Mouse (Mus musculus) right cerebral cortex, postnatal 25 days (tissue): ENCODE measurements around the gene Rpl7a.

Experiments used
- DNase-seq: peaks from one replicate; pipeline ENCODE4 v3.0.0; 2022

Rpl7a gene

DNA sequence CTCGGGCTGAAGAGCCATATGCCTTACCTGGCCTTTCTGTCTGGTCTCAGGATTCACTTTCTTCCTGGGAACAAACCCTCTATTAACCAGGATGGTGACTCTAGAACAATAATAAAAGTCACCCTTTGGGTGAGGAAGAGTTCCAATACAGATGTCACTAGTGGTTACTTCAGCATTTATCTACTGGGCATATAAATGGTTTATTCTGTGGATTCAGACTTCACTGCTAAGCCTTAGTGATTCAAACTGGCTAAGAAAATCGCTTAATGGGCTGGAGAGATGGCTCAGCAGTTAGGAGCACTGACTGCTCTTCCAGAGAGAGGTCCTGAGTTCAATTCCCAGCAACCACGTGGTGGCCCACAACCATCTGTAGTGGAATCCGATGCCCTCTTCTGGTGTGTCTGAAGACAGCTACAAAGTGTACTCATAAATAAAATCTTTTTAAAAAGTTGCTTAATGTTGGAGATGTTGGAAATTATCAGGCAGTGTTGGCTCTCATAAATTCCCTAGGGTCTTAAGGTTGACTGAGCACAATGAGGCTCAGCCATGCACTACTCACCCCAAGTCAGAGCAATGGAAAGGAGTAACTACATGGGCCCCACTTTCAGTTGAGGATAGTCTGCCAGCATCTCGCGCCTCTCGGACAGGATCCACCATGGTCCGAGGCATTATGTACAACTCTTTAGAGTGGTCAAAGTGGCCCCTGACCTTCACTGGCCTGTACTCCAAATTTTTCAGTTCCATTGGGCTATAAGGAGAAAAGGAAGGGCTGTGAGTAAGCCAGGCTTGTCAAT, 3.8 kb downstream of the Rpl7a start:
- no peak for DNase-seq

DNA sequence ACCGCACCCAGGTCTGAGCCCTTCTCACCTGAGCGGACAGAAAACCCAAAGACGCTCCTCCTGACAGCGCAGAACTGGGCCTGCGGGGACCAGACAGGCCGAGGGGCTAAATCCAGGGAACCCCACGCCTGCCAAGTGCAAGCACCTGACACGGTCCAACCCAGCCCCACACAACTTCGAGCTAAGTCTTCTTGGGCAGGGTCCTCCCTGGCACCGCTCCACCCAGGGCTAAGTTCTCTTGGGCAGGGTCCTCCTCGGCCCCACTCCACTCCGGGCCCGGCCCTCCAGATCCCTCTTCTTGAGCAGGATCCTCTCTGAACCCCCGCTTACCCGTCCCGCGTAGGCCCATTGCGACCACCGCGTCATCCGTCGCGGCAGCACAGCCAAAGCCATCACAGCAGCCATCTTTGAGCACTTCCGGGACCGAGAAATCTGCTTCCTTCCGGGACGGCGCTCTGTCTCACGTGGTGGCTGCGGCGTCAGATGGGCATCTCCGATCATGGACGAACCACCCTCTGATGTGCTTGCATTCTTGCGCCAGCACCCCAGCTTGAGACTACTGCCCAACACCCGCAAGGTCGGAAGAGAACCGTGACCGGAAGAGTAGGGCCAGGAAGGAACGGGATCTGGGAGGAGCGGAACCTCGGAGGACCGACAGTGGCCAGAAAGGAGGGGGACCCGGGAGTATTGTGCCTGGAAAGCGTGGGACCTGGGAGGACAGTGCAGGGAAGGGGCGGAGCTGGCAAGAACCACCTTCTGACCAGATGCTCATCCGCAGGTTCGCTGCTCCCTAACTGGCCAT, 5.6 kb downstream of the Rpl7a start, which contains the start of the genes Surf2 and Surf1:
TSS of gene Surf2 (plus strand) at position 441 of the 802 bp plus-strand sequence.
TSS of gene Surf1 (minus strand) at position 604 of the 802 bp plus-strand sequence.
- peak; percentile 88 for DNase-seq

DNA sequence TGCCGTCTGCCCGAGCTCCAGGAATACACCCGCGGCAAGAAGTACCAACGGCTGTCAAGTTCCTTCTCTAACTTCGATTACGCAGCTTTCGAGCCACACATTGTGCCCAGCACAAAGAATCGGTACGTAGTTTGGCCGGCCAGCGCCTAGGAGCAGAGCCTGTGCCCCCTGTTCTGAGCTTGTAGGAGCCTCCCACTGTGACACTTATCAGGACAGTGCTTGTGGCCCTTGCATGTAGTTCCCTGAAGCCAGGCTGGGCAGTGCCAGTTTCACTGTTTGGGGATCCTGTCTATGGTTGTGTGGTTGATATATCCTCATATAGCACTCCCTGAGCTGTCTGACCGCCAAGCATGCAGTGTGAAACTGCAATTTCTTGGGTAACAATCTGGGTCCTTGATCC, 6.2 kb downstream of the Rpl7a start:
- DNase-seq: no peak

DNA sequence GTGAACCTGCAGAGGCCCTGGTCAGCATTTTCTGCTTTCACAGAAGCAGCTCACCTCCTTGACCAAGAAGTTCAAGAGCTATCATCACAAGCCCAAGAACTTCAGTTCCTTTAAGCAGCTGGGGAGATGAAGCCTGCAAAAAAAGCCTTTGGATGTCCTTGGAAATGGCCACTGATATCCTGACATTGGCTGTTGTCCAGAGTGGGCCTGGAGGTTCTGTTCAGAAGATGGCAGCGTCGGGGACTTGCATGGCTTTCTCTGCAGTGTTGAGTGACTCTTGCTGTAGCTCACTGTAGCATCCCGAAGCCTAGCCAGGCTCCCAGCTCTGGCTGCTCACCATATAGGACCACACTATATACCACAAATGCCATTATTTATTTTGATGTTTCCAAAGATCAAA, 9.1 kb downstream of the Rpl7a start:
- no peak for DNase-seq

DNA sequence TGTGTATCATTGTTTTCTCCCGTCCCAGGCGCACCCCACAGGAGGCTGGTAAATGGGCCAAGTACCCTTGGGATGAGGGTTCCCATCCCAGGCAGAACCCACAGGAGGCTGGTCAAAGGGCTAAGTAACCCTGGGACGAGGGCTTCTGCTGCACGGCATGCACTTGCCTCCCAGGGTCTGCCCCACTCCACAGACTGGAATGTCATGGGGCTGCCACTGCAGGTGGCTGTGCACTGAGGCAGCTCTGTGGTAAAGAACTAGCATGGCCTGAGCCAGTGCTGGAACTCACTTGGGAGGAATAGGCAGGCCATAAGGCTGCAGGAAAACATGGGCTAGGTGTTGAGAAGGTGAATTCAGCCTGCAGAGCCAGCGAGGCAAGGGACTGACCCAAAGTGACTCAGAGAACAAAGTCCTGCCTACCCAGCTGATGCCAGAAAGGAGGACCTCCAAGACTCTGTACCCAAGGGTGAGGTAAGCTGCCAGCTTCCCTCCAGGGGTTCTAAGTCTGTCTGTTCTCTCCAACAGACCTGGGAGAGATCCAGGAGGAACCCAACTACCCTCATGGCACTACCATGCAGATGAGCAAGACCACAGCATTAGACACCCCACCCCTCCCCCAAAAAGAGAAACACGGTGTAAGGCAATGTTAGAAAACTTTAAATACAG, 9.8 kb downstream of the Rpl7a start:
- no peak for DNase-seq

DNA sequence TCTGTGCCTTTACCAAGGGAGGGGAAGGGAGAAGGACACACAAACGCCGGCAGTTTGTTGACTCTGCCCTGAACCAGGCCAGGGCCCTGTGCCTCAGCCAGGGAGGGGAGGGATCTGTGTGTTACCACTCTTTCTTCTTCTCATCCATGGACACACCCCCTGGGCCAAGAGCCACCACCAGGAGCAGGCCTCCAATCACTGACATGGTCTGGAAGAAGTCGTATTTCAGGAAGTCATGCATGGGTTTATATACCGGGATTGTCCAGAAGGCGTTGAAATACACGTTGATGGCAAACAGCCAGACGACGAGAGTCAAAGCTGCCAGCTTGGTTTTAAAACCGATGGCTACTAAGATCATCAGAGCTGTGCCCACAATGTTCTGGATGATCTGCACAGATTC, 11.2 kb downstream of the Rpl7a start:
- DNase-seq: no peak

DNA sequence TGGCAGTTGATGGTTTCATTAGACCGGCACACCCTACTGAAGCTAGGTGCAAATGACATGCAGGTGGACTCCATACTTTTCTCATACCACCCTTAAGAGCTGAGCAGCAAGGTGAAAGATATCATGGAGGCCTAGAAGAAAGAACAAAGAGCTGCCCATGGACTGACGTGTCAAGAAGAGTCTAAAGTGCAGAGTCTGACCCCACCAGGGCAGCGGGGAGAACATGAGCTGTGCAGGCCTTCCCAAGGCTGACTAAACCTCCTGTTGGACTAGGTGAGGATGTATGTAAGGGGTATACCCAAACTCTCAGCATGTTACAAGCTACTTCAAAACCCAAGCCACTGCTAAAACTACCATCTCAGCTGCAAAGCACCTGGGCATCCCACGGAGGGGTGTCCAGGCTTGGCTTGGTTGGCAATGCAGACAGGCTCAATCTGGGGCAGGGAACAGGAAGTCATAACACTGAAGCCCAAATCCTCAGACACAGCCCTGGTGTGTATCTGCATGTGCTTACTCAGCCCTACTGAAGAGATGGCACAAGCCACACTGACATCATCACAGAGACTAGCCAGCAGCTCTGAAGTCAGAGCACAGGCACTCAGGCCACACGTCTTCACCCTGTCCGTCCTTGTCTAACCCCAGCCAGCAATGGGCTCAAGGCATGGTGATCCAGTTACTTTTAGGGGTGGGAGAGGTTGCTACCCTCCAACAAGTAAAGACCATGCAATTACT, 17.3 kb downstream of the Rpl7a start:
- no peak for DNase-seq

DNA sequence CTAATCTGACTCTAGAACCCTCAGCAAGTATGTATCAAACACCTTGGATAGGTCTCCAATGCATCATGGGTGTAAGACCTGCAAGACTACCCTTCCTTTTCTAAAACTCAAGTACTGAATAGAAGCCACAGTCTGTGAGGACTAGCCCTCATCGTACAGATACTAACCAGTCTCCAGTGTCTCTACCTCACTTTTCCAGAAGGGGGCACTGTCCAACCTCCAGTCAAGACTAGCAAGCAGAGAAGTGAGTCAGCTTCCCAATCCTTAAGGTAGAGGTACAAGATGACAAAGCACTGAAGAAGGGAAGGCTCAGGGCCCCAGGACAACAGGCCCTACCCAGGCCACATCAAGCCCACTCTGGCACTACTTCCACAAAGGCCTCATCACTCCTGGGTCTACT, 19.8 kb downstream of the Rpl7a start:
- peak; percentile 52 for DNase-seq

DNA sequence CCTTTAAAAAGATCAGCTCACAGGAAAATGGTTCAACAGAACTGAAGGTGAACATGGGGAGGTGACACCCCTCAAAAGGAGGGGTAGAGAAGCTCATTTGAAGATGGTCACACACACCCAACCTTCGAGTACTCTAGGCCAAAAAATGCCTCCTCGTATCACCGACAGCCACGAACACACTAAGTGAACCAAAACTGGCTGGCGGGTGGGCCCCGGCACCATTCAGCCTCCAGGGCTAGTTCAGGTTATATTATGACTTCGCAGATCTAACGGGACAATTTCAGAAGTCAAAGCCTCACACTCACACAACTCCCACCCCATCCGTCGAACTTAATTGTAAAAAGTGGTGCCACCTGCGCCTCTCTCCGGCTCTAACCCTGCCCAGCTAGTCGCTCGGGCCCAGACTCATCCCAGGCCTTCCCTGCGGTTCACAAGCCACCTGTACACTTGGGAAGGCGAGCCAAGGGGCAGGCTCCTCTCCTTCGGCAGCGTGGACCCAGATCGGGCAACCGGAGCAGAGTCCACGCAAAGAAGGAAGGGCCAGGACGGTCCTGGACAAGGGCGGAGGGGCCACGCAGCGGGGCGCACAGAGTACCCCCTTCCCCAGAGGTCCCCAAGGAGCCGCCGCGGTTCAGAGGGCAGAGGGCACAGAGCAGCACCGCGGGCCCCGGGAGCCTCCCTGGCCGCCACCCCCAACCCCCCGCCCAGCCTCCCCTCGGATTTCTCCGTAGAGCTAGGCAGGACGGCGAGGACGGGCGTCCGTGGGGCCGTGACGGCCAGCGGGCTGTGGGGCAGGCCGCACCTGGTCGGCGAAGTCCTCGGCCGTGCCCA, 22.1 kb downstream of the Rpl7a start:
- no peak for DNase-seq

DNA sequence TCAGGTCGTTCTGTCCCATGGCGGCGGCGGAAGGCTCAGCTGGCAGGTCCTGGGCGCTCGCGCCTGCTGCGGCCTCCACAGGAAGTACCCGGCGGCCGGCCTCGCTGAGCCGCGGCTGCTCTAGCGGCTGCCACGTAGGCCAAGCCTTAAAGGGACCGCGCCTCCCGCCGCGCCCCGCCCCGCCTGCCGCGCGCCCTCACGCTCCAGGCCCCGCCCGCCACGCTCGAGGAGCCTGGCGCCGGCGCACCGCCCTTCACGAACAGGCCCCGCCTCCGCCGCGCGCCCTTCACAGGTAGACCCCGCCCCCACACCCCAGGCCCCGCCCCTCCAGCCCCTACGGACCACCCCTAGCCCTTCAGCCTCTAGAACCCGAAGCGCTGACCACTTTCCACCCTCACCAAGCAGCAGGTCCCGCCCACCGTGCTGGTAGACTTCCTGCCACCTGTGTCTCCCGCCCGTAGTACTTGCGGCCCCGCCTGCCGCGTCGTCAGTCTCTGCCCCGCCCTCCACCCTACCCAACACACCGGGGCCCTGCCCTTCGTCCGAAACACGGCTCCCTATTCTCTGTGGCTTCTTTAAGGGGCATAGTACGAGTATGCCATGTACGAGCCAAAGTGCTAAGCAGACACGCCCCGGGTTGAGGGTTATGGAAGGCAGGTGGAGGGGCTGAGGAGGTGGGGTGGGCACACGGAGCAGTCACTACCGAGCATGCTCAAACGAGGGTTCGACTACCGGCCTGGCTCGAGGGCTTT, 22.9 kb downstream of the Rpl7a start, which contains the start of the genes Surf4 and Stkld1:
TSS of gene Surf4 (minus strand) at position 625 of the 752 bp plus-strand sequence.
TSS of gene Stkld1 (plus strand) at position 744 of the 752 bp plus-strand sequence.
- DNase-seq: peak; percentile 93

DNA sequence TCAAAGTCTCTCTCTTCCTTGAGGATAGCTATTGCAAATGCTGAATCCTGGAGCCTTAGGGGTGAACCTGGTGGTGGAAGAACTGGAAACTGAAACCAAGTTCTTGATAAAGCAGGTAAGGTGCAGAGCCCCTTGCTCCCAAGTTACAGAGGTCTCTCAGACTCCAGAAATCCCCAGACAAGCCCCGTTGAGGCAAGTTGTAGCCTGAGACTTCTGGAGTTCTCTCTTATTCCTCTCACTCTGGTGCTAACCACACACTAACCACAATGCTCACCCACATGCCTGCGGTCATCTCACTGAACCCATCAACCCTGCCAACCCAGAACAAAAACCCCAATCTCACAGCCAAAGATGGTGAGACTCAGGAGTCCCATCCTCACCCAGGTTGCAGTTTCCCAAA, 24.7 kb downstream of the Rpl7a start:
- DNase-seq: no peak

DNA sequence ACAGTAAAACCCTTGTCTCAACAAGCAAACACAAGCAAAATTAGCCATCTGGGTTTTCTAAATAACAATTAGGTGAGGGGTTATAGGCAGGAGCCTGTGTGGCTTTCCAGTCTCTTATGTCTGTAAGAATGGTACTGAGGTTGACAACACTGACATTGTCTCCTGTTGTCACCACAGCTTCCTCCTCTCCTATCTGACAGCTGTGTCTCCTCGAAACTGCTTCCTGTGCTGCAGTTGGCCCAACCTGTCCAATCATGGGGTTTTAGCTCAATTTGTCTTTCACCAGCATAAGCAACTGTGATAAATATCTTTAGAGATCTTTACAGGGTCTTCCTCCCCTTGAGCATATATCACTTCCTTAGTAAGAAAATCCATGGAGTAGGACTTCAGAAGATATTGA, 25.9 kb downstream of the Rpl7a start:
- DNase-seq: no peak

DNA sequence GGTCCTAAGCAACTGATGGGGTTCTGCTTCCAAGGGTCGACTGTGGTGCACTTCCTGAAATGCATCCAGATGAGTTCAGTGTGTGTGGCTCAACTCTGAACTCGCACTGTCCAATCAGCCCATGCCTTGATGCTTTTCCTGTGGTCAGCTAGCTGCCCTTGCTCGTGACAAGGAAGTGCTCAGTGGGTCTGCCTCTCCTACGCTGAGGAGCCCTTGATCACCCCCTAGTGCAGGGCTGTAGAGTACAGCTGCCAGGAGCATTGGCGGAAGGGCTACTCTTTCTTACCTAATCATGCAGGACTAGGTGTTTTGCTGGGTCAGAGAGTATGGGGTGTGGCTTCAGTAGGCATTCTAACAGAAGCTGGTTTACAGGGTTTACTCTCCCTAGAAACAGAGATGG, 31.0 kb downstream of the Rpl7a start:
- DNase-seq: no peak

DNA sequence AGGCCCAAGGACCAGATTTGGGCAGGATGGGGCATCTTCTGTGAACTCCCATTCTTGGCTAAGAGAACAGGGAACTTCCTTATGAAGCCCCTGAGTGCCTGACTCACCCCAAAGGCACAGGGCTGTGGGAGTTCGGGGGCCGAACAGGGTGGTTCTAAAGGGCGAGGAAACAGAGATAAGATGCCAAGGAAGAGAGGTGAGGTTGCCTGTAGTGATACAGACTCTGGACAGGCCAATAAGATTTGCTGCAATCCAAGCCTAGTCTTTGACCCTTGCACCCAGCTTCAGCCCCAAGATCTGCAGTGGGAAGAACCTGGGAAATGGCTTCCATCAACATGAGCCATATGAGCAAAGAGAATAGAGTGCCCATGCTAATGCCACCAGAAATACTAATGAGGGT, 32.7 kb downstream of the Rpl7a start:
- DNase-seq: no peak

DNA sequence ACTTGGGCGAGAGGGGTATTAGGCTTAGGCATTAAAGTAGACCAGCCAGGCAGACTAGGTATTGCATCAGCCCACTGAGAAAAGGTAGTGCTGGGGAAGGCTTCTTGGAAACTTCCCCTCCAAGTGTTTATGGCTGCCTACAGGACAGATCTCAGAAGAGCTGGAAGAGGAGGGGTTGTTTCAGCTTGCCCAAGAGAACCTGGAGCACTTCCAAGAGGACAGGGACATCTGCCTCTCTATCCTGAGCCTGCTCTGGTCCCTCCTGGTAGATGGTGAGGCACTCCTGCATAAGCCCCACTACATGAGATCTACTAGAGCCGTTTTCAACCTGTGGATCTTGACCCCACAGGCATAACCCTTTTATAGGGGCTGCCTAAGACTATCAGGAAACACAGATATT, 39.8 kb downstream of the Rpl7a start:
- DNase-seq: no peak

DNA sequence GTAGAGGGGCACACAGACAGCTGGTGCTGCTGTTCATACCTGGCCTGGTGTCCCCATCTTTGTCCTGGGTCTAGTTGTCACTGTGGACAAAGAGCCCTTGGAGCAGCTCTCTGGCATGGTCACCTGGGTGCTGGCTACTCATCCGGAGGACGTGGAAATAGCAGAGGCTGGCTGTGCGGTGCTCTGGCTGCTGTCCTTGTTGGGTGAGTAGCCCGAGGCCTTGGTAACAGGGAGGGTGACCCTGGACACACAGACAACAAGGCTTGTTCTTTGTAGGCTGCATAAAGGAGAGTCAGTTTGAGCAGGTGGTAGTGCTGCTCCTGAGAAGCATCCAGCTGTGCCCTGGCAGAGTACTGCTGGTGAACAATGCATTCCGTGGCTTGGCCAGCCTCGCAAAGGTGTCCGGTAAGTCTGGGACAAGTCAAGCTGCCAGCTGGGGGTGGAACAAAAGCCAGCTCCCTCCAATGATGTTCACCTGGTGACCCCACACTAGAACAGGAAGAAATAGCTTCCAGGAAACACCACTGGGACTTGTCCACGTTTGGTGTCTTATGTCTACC, 40.9 kb downstream of the Rpl7a start:
- DNase-seq: no peak

DNA sequence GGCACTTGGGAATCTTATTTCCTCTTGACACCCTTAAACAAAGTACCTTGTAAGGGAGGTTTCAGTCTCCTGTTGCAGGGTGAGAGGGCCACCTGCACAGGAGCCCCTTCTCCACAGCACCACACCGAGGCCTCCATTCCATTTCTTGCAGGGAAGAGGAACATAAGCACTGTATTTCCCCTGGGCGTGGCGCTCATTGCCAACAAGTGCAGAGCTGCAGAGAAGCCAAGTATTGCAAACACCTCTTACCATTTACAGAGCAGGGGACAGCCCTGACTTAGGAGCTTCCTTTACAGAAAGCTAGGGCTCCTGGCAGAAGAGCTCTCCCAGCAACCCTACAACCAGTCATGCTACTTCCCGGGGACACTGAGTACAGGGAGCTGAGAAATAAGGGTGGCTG, 41.6 kb downstream of the Rpl7a start:
- no peak for DNase-seq

DNA sequence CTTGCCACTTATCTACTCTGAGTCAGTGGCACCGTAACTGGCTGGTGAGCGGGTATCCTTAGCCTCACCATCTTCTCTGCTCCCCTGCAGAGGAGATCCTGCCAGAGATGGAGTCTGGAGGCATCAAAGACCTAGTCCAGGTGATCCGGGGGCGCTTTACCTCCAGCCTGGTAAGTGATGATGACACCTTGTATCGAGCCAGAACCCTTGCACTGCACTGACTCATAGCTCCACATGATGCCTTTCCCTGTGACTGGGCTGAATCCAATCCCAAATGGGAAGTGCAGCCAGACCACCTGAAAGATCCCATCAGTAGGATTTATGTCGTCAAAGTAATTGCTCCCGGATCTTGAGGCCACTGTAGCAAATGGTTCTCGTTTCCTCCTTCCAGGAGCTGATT, 42.3 kb downstream of the Rpl7a start:
- DNase-seq: no peak

DNA sequence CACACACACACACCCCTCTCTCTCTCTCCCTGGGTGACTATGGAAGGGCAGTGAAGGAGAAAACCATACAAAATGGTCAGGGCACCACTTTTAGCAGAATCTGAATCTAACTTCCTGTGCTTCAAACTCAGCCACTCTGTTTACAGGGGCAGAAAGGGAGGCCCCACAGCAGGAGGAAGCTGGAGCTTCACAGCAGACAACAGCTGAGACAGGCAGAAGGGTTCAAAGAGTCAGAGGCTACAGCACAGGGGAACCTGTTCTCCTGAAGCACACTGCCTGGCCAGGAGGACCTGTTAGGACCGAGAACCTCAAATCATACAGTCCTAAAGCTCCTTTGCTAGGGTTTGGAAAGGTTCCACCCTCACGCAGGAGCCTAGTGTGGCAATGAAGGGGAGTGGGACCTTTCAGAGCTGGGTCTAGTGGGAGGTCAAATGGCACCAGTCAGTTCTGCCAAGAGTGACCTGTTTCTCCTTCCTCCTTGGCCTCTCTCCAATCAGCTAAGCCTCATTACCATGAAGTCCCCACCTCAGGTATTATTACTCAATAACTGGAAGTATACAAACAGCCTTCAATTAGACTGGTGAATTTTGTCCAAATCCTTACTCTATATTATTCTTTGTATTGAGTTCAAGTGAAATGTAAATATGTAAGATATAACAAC, 44.3 kb downstream of the Rpl7a start:
- DNase-seq: no peak
